Mouse (Mus musculus) bone marrow, adult 2 months (tissue): ENCODE measurements around the gene Dmrtc1c2. TPM values are rescaled to one million over a fixed set of nuclear protein-coding genes. Genes with fewer than 3 reads are reported as not detected.
"Not testable (repeated sequence)": the region's sequence is repeated elsewhere in the genome, so short reads cannot be mapped to it uniquely, and the experiment has no call there.

Experiments used
- H3K27ac ChIP-seq: fragments of 200-500 bp; 2 replicates; pipeline ENCODE4 v1.5.1; 2012; ENCODE audit warnings: low read depth, mild to moderate bottlenecking, control low read depth, inconsistent platforms, low read length; ENCODE audit not compliant: control insufficient read depth, poor library complexity, insufficient read depth
- H3K4me1 ChIP-seq: fragments of 200-500 bp; 2 replicates; pipeline ENCODE4 v1.6.1; 2011; ENCODE audit warnings: low read length; ENCODE audit not compliant: control insufficient read depth, insufficient read depth
- H3K4me3 ChIP-seq: fragments of 200-500 bp; replicated peaks from 2 replicates; pipeline ENCODE3; 2011; ENCODE audit warnings: mild to moderate bottlenecking, low read depth, low read length, control low read depth; ENCODE audit not compliant: control insufficient read depth
- CTCF ChIP-seq: fragments of 200-500 bp; IDR thresholded peaks from 2 replicates; pipeline ENCODE4 v1.5.1; 2011; ENCODE audit warnings: low read length, control low read depth; ENCODE audit not compliant: control insufficient read depth, insufficient read depth
- POLR2A ChIP-seq: fragments of 200-500 bp; IDR thresholded peaks from 2 replicates; pipeline ENCODE4 v1.6.1; 2011; ENCODE audit warnings: low read depth, mild to moderate bottlenecking, control low read depth, low read length, borderline replicate concordance; ENCODE audit not compliant: control insufficient read depth
- WGBS: fragments of 180-500 bp; shearing (Covaris S2); methylation state at CpG from one replicate; pipeline ENCODE4 v1.1.7; 2018; 5-methylcytosine and 5-hydroxymethylcytosine counted together
- polyA plus RNA-seq: library from polyadenylated mRNA; stranded (reverse); fragments of >200 nt; gene quantifications from 2 replicates; pipeline ENCODE4 v1.2.4, GENCODE M21; 2011; ENCODE audit warnings: low replicate concordance; ENCODE audit not compliant: missing spikeins, insufficient read depth, insufficient read length

Dmrtc1c2 gene
- polyA plus RNA-seq, result not detected in 2 replicates

GRCm38 (mm10) chrX:102854516-102854915 is at the start of gene Dmrtc1c2:
Gene Dmrtc1c2 (minus strand): TSS chrX:102854616.
- not testable (repeated sequence) for H3K4me3 ChIP-seq, H3K4me1 ChIP-seq, H3K27ac ChIP-seq
- 76% methylated on average over 4 of the region's 13 CpGs for WGBS

GRCm38 (mm10) chrX:102867871-102868270 is 13.5 kb upstream of the Dmrtc1c2 start, which contains the start of gene 1700031F05Rik:
Gene 1700031F05Rik (minus strand): TSS chrX:102867971.
- Histone ChIP-seq H3K4me3 (no peak within 1 kb of the TSS), H3K27ac (no peak within 1 kb of the TSS), H3K4me1 (no peaks in the 10 kb centered on the region)
- no peak for TF ChIP-seq POLR2A
- TF ChIP-seq CTCF, result no peak
- WGBS, result 76% methylated on average over 6 of the region's 6 CpGs

GRCm38 (mm10) chrX:102812311-102812710 is 42.1 kb downstream of the Dmrtc1c2 start:
- no peaks in the 10 kb centered on the region for H3K4me1 ChIP-seq
- 51% methylated on average over 4 of the region's 4 CpGs for WGBS
- TF ChIP-seq POLR2A (no peak), CTCF (no peak)
- no peak overlapping the region for H3K27ac ChIP-seq
- H3K4me3 ChIP-seq, result no peak overlapping the region

GRCm38 (mm10) chrX:102802663-102803062 is 51.8 kb downstream of the Dmrtc1c2 start, which contains the start of gene Dmrtc1c1:
Gene Dmrtc1c1 (plus strand): TSS chrX:102802963.
- no CpG with 5 or more reads among the region's 14 CpGs for WGBS
- not testable (repeated sequence) for H3K4me3 ChIP-seq, H3K27ac ChIP-seq, H3K4me1 ChIP-seq

Other genes with a start within 250 kb of the Dmrtc1c2 start
- 1.5 and 2.2 TPM in 2 replicates for gene Phka1, start 210.4 kb downstream of the Dmrtc1c2 start, polyA plus RNA-seq
- gene Gm3880, start 167.6 kb downstream of the Dmrtc1c2 start, polyA plus RNA-seq, result not detected in 2 replicates
- not detected in 2 replicates for gene Gm9112, start 147.0 kb downstream of the Dmrtc1c2 start, polyA plus RNA-seq
- gene Dmrtc1b, start 146.8 kb downstream of the Dmrtc1c2 start, polyA plus RNA-seq, result not detected in 2 replicates
- gene Dmrtc1c1, start 51.7 kb downstream of the Dmrtc1c2 start, polyA plus RNA-seq, result not detected in 2 replicates
- gene 1700031F05Rik, start 13.4 kb upstream of the Dmrtc1c2 start, polyA plus RNA-seq, result not detected in 2 replicates
- gene Dmrtc1a, start 54.1 kb upstream of the Dmrtc1c2 start, polyA plus RNA-seq, result not detected in 2 replicates
- not detected in 2 replicates for gene 1700011M02Rik, start 54.3 kb upstream of the Dmrtc1c2 start, polyA plus RNA-seq
- not detected in 2 replicates for gene 1700018G05Rik, start 73.8 kb upstream of the Dmrtc1c2 start, polyA plus RNA-seq